Mouse (Mus musculus): ENCODE measurements around the gene Txnrd3.
A peak's percentile ranks its signal among the peaks of the same experiment; 100 is the strongest.

DNA sequence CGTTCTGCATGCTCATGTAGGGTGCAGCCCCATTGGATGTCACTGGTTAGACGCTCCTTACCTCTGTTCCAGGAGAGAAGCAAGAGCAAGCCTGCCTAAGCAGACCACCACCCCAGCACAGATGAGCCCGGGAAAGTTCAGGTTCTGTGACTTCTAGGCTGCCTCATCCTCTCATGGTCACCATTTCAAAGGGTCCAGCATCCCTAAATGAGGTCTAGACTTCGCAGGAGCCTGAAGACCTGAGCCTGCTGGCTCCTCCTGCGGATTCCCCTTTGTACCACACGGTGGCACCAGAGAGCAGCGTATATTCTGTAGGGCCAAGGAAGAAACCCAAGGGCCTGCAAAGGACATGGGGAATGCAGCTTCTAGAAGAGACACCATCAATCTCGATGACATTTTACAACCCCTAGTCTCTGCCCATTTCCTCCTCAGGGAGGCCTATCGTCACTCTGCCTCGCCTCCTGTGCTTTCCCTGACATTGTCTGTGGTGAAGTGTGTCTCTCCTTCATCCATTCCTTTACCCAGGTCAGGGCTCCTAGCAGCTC, 35.6 kb downstream of the Txnrd3 start:
- TF ChIP-seq CTCF (IDR thresholded peaks at IDR 0.05) (peak; percentile 97), POLR2A (IDR thresholded peaks at IDR 0.05; ENCODE audit: insufficient read depth, low read depth, low read length) (no peak)

Measured in heart, adult 2 months (tissue).